Mouse (Mus musculus): ENCODE results near the gene Acot10. TPM values are rescaled to one million over a fixed set of nuclear protein-coding genes. Genes with fewer than 3 reads are reported as not detected.

The Acot10 gene
- polyA plus RNA-seq (2012; rRNA removed), result not detected in 2 replicates

GRCm38 (mm10) chr15:20666650-20667049 is at the start of gene Acot10:
TSS of gene Acot10 (minus strand) at chr15:20666750.

Other genes starting within 250 kb of the Acot10 start
- gene Cdh12, start 217.5 kb downstream of the Acot10 start, polyA plus RNA-seq (2012; rRNA removed), result 0.13 and 0.31 TPM in 2 replicates